Mouse (Mus musculus) heart, embryonic 15.5 days (tissue): ENCODE data around the gene Phactr2. TPM values are rescaled to one million over a fixed set of nuclear protein-coding genes. Genes with fewer than 3 reads are reported as not detected.
"Not testable (repeated sequence)": the region's sequence is repeated elsewhere in the genome, so short reads cannot be mapped to it uniquely, and the experiment has no call there.

Experiments
- ATAC-seq: fragments of 200-750 bp; cut with Nextera tagmentation; replicated peaks from 2 replicates; pipeline ENCODE4 v1.8.0; 2017; ENCODE audit warnings: low read depth, moderate TSS enrichment; ENCODE audit not compliant: insufficient number of reproducible peaks, insufficient read depth, low FRiP score
- H3K27ac ChIP-seq: fragments of 300-500 bp; sonication (generic); 2 replicates; pipeline ENCODE4 v1.5.1; 2015; ENCODE audit warnings: mild to moderate bottlenecking, inconsistent platforms
- H3K27me3 ChIP-seq: fragments of 300-500 bp; sonication (generic); 2 replicates; pipeline ENCODE4 v1.6.1; 2015; ENCODE audit warnings: inconsistent platforms
- H3K36me3 ChIP-seq: fragments of 300-500 bp; sonication (generic); 2 replicates; pipeline ENCODE4 v1.6.1; 2015; ENCODE audit warnings: mild to moderate bottlenecking, inconsistent platforms
- H3K4me1 ChIP-seq: fragments of 300-500 bp; sonication (generic); replicated peaks from 2 replicates; pipeline ENCODE4 v1.6.1; 2015; ENCODE audit warnings: inconsistent platforms
- H3K4me2 ChIP-seq: fragments of 300-500 bp; sonication (generic); 2 replicates; pipeline ENCODE4 v1.6.1; 2015; ENCODE audit warnings: inconsistent platforms, mild to moderate bottlenecking, moderate library complexity
- H3K4me3 ChIP-seq: fragments of 300-500 bp; sonication (generic); 2 replicates; pipeline ENCODE4 v1.5.1; 2015; ENCODE audit warnings: mild to moderate bottlenecking, inconsistent platforms
- H3K9ac ChIP-seq: fragments of 300-500 bp; sonication (generic); 2 replicates; pipeline ENCODE4 v1.6.1; 2015; ENCODE audit warnings: mild to moderate bottlenecking, inconsistent platforms
- H3K9me3 ChIP-seq: fragments of 300-500 bp; sonication (generic); replicated peaks from 2 replicates; pipeline ENCODE4 v1.6.1; 2016; ENCODE audit warnings: inconsistent platforms
- WGBS: fragments of 180-500 bp; shearing (Covaris S2); methylation state at CpG from one replicate; pipeline ENCODE4 v1.1.7; 2015; ENCODE audit warnings: mixed read lengths; 5-methylcytosine and 5-hydroxymethylcytosine counted together
- polyA plus RNA-seq: library from polyadenylated mRNA; unstranded; fragments of >200 nt; fragmentation: Nextera tagmentation; extraction: Ambion mirVana; gene quantifications from 2 replicates; pipeline ENCODE4 v1.2.1, GENCODE M21; 2015

Gene Phactr2
- polyA plus RNA-seq, 1 experiment from 2014 or later, result 51.1 TPM

- Histone ChIP-seq H3K36me3 (no peaks in the 10 kb centered on the region), H3K9me3 (no peaks in the 10 kb centered on the region; the same call in 1 of the 2 replicates), H3K9ac (no peak overlapping the region), H3K4me3 (no peak overlapping the region), H3K4me1 (peaks cover 7% of the 10 kb centered on the region), H3K4me2 (no peak overlapping the region), H3K27ac (no peak overlapping the region), H3K27me3 (peaks cover 11% of the 10 kb centered on the region; the same call in 1 of the 2 replicates)
- 71% methylated on average over 6 of the region's 6 CpGs for WGBS
- ATAC-seq, result no peak
Observed at GRCm38 (mm10) chr10:13479341-13479740, 5.1 kb upstream of the Phactr2 start.

GRCm38 (mm10) chr10:13475121-13475520, 909 bp upstream of the Phactr2 start:
- H3K9ac ChIP-seq, result no peak overlapping the region
- peaks cover 15% of the 10 kb centered on the region for H3K4me1 ChIP-seq
- no peak overlapping the region for H3K27ac ChIP-seq
- no peaks in the 10 kb centered on the region; the same call in 1 of the 2 replicates for H3K9me3 ChIP-seq
- no peaks in the 10 kb centered on the region for H3K36me3 ChIP-seq
- 33% methylated on average over 7 of the region's 7 CpGs for WGBS
- peaks cover 11% of the 10 kb centered on the region; the same call in 1 of the 2 replicates for H3K27me3 ChIP-seq
- peak overlapping the region; percentile 82; the same call in 1 of the 2 replicates for H3K4me3 ChIP-seq
- peak overlapping the region; percentile 99 for H3K4me2 ChIP-seq
- ATAC-seq, result no peak

GRCm38 (mm10) chr10:13474568-13474955, 350 bp upstream of the Phactr2 start:
- H3K27me3 ChIP-seq, result peaks cover 11% of the 10 kb centered on the region; the same call in 1 of the 2 replicates
- no peak overlapping the region for H3K27ac ChIP-seq

GRCm38 (mm10) chr10:13473287-13473832, 852 bp downstream of the Phactr2 start:
- H3K27ac ChIP-seq, result peak overlapping the region; percentile 54; the same call in 1 of the 2 replicates
- H3K4me2 ChIP-seq, result peak overlapping the region; percentile 99
- peaks cover 19% of the 10 kb centered on the region for H3K4me1 ChIP-seq
- H3K9ac ChIP-seq, result peak overlapping the region; percentile 72
- H3K36me3 ChIP-seq, result no peaks in the 10 kb centered on the region
- 13% methylated on average over 17 of the region's 17 CpGs for WGBS
- no peak for ATAC-seq
- H3K27me3 ChIP-seq, result peaks cover 11% of the 10 kb centered on the region; the same call in 1 of the 2 replicates
- H3K9me3 ChIP-seq, result no peaks in the 10 kb centered on the region
- H3K4me3 ChIP-seq, result peak overlapping the region; percentile 82

More at GRCm38 (mm10) chr10:13474568-13474955, 350 bp upstream of the Phactr2 start:
- ATAC-seq, result peak; percentile 21; the same call in 1 of the 2 replicates
- peaks cover 15% of the 10 kb centered on the region for H3K4me1 ChIP-seq
- H3K9ac ChIP-seq, result peak overlapping the region; percentile 72
- H3K4me3 ChIP-seq, result peak overlapping the region; percentile 82
- H3K9me3 ChIP-seq, result no peaks in the 10 kb centered on the region
- 4% methylated on average over 10 of the region's 10 CpGs for WGBS
- H3K36me3 ChIP-seq, result no peaks in the 10 kb centered on the region
- H3K4me2 ChIP-seq, result peak overlapping the region; percentile 99

GRCm38 (mm10) chr10:13470236-13470635, 4.0 kb downstream of the Phactr2 start:
- Histone ChIP-seq H3K9me3 (no peaks in the 10 kb centered on the region), H3K4me3 (no peak overlapping the region), H3K27ac (no peak overlapping the region), H3K4me1 (peaks cover 19% of the 10 kb centered on the region), H3K36me3 (no peaks in the 10 kb centered on the region), H3K9ac (no peak overlapping the region), H3K27me3 (0 out of 2 replicates have a peak, but pooled peaks cover 3% of the 10 kb centered on the region), H3K4me2 (no peak overlapping the region)
- WGBS, result 81% methylated on average over 3 of the region's 3 CpGs
- ATAC-seq, result no peak

GRCm38 (mm10) chr10:13468025-13468529, 6.1 kb downstream of the Phactr2 start:
- H3K4me3 ChIP-seq, H3K9me3 ChIP-seq, H3K9ac ChIP-seq, H3K4me1 ChIP-seq, H3K27me3 ChIP-seq, H3K4me2 ChIP-seq, H3K36me3 ChIP-seq, ATAC-seq, H3K27ac ChIP-seq: not testable (repeated sequence)
- 61% methylated on average over 6 of the region's 6 CpGs for WGBS

GRCm38 (mm10) chr10:13466925-13467324, 7.3 kb downstream of the Phactr2 start:
- Histone ChIP-seq H3K9ac (no peak overlapping the region), H3K27ac (no peak overlapping the region), H3K4me3 (no peak overlapping the region), H3K27me3 (no peaks in the 10 kb centered on the region), H3K9me3 (no peaks in the 10 kb centered on the region; the same call in 1 of the 2 replicates), H3K4me1 (peaks cover 4% of the 10 kb centered on the region; the same call in 1 of the 2 replicates), H3K36me3 (no peaks in the 10 kb centered on the region), H3K4me2 (no peak overlapping the region)
- WGBS, result 64% methylated on average over 5 of the region's 5 CpGs
- no peak for ATAC-seq

GRCm38 (mm10) chr10:13464295-13464694, 9.9 kb downstream of the Phactr2 start:
- not testable (repeated sequence) for H3K27me3 ChIP-seq, H3K36me3 ChIP-seq, H3K27ac ChIP-seq, ATAC-seq, H3K4me2 ChIP-seq, H3K4me3 ChIP-seq, H3K9me3 ChIP-seq, H3K9ac ChIP-seq, H3K4me1 ChIP-seq
- WGBS, result 72% methylated on average over 3 of the region's 3 CpGs

- H3K27me3 ChIP-seq, result no peaks in the 10 kb centered on the region
- no peak overlapping the region for H3K27ac ChIP-seq
- 55% methylated on average over 13 of the region's 13 CpGs for WGBS
- no peak for ATAC-seq
- H3K9ac ChIP-seq, result no peak overlapping the region
- no peak overlapping the region for H3K4me2 ChIP-seq
- H3K9me3 ChIP-seq, result no peaks in the 10 kb centered on the region
- H3K4me1 ChIP-seq, result peaks cover 8% of the 10 kb centered on the region
- no peaks in the 10 kb centered on the region for H3K36me3 ChIP-seq
- no peak overlapping the region for H3K4me3 ChIP-seq
Observed at GRCm38 (mm10) chr10:13453200-13453990, 20.8 kb downstream of the Phactr2 start.

GRCm38 (mm10) chr10:13451640-13452039, 22.6 kb downstream of the Phactr2 start:
- Histone ChIP-seq H3K36me3 (no peaks in the 10 kb centered on the region), H3K27me3 (no peaks in the 10 kb centered on the region), H3K9ac (no peak overlapping the region), H3K27ac (no peak overlapping the region), H3K9me3 (no peaks in the 10 kb centered on the region), H3K4me3 (no peak overlapping the region), H3K4me2 (no peak overlapping the region), H3K4me1 (peaks cover 18% of the 10 kb centered on the region)
- no peak for ATAC-seq
- WGBS, result 83% methylated on average over 6 of the region's 6 CpGs

- Histone ChIP-seq H3K27ac (no peak overlapping the region), H3K4me3 (no peak overlapping the region), H3K27me3 (no peaks in the 10 kb centered on the region), H3K36me3 (no peaks in the 10 kb centered on the region), H3K9ac (no peak overlapping the region), H3K4me2 (no peak overlapping the region), H3K4me1 (peaks cover 24% of the 10 kb centered on the region), H3K9me3 (no peaks in the 10 kb centered on the region)
- no peak for ATAC-seq
- WGBS, result 71% methylated on average over 7 of the region's 7 CpGs
Observed at GRCm38 (mm10) chr10:13448283-13449045, 25.7 kb downstream of the Phactr2 start.
